Mouse (Mus musculus): ENCODE data around the gene H2-DMb1. TPM values are rescaled to one million over a fixed set of nuclear protein-coding genes. Genes with fewer than 3 reads are reported as not detected.

H2-DMb1 gene
- polyA plus RNA-seq, 1 experiment from 2014 or later = not detected

GRCm38 (mm10) chr17:34126826-34127420 is 25.9 kb upstream of the H2-DMb1 start:
- Histone ChIP-seq H3K27ac (replicated peaks) (no peak overlapping the region), H3K4me3 (no peak overlapping the region; the same call in 1 of the 2 replicates), H3K27me3 (no peaks in the 10 kb centered on the region; the same call in 1 of the 2 replicates), H3K4me1 (replicated peaks) (peaks cover 56% of the 10 kb centered on the region), H3K9ac (no peak overlapping the region), H3K9me3 (no peaks in the 10 kb centered on the region), H3K36me3 (no peaks in the 10 kb centered on the region), H3K4me2 (no peak overlapping the region)
- ATAC-seq (ENCODE audit: low read depth) = no peak
- 35% methylated on average over 9 of the region's 9 CpGs for WGBS

- 28% methylated on average over 6 of the region's 6 CpGs for WGBS
These were observed 25.4 kb upstream of the H2-DMb1 start for GRCm38 (mm10) chr17:34127475-34127874.

GRCm38 (mm10) chr17:34128264-34128937 is 24.5 kb upstream of the H2-DMb1 start:
- Histone ChIP-seq H3K9ac (peak overlapping the region; percentile 52; the same call in 1 of the 2 replicates), H3K4me2 (peak overlapping the region; percentile 17; the same call in 1 of the 2 replicates), H3K9me3 (no peaks in the 10 kb centered on the region), H3K4me3 (0 out of 2 replicates have a peak overlapping the region, but pooled peaks have one; percentile 8), H3K4me1 (replicated peaks) (peaks cover 52% of the 10 kb centered on the region), H3K36me3 (no peaks in the 10 kb centered on the region), H3K27me3 (no peaks in the 10 kb centered on the region; the same call in 1 of the 2 replicates), H3K27ac (replicated peaks) (peak overlapping the region; percentile 46; the same call in 1 of the 2 replicates)
- ATAC-seq (ENCODE audit: low read depth) = no peak
- WGBS = 21% methylated on average over 13 of the region's 13 CpGs

More at GRCm38 (mm10) chr17:34127475-34127874, 25.4 kb upstream of the H2-DMb1 start:
- Histone ChIP-seq H3K4me3 (no peak overlapping the region), H3K9me3 (no peaks in the 10 kb centered on the region), H3K4me1 (replicated peaks) (peaks cover 56% of the 10 kb centered on the region), H3K27ac (replicated peaks) (no peak overlapping the region), H3K4me2 (no peak overlapping the region), H3K9ac (no peak overlapping the region), H3K36me3 (no peaks in the 10 kb centered on the region), H3K27me3 (no peaks in the 10 kb centered on the region; the same call in 1 of the 2 replicates)
- no peak for ATAC-seq (ENCODE audit: low read depth)

GRCm38 (mm10) chr17:34128944-34129791 is 23.7 kb upstream of the H2-DMb1 start:
- Histone ChIP-seq H3K4me1 (replicated peaks) (peaks cover 44% of the 10 kb centered on the region), H3K9me3 (no peaks in the 10 kb centered on the region), H3K4me3 (peak overlapping the region; percentile 8), H3K36me3 (no peaks in the 10 kb centered on the region), H3K27ac (replicated peaks) (peak overlapping the region; percentile 46; the same call in 1 of the 2 replicates), H3K9ac (peak overlapping the region; percentile 52; the same call in 1 of the 2 replicates), H3K27me3 (no peaks in the 10 kb centered on the region; the same call in 1 of the 2 replicates), H3K4me2 (peak overlapping the region; percentile 17; the same call in 1 of the 2 replicates)
- ATAC-seq (ENCODE audit: low read depth) = no peak
- WGBS = 18% methylated on average over 18 of the region's 18 CpGs

- WGBS = 80% methylated on average over 19 of the region's 19 CpGs
- Histone ChIP-seq H3K4me3 (no peak overlapping the region), H3K4me1 (replicated peaks) (peaks cover 35% of the 10 kb centered on the region), H3K4me2 (no peak overlapping the region), H3K9ac (no peak overlapping the region), H3K9me3 (no peaks in the 10 kb centered on the region), H3K27ac (replicated peaks) (no peak overlapping the region), H3K27me3 (no peaks in the 10 kb centered on the region; the same call in 1 of the 2 replicates), H3K36me3 (no peaks in the 10 kb centered on the region)
- ATAC-seq (ENCODE audit: low read depth) = no peak
These were observed 22.6 kb upstream of the H2-DMb1 start for GRCm38 (mm10) chr17:34130073-34130947.

- H3K36me3 ChIP-seq = no peaks in the 10 kb centered on the region
- H3K4me1 ChIP-seq (replicated peaks) = peaks cover 31% of the 10 kb centered on the region
- WGBS = 73% methylated on average over 7 of the region's 7 CpGs
- H3K9ac ChIP-seq = no peak overlapping the region
- ATAC-seq (ENCODE audit: low read depth) = no peak
- peaks cover 9% of the 10 kb centered on the region for H3K27me3 ChIP-seq
- no peak overlapping the region for H3K27ac ChIP-seq (replicated peaks)
- H3K4me2 ChIP-seq = no peak overlapping the region
- H3K4me3 ChIP-seq = no peak overlapping the region
- H3K9me3 ChIP-seq = no peaks in the 10 kb centered on the region
These were observed 21.0 kb upstream of the H2-DMb1 start for GRCm38 (mm10) chr17:34131911-34132310.

GRCm38 (mm10) chr17:34133289-34133688 is 19.6 kb upstream of the H2-DMb1 start:
- Histone ChIP-seq H3K36me3 (no peaks in the 10 kb centered on the region), H3K27me3 (peaks cover 23% of the 10 kb centered on the region), H3K27ac (replicated peaks) (no peak overlapping the region), H3K4me3 (no peak overlapping the region), H3K4me2 (no peak overlapping the region), H3K9me3 (no peaks in the 10 kb centered on the region), H3K9ac (no peak overlapping the region), H3K4me1 (replicated peaks) (peaks cover 19% of the 10 kb centered on the region)
- no peak for ATAC-seq (ENCODE audit: low read depth)
- WGBS = 85% methylated on average over 11 of the region's 11 CpGs

GRCm38 (mm10) chr17:34134451-34134850 is 18.4 kb upstream of the H2-DMb1 start:
- no peak overlapping the region for H3K9ac ChIP-seq
- H3K9me3 ChIP-seq = no peaks in the 10 kb centered on the region
- H3K27me3 ChIP-seq = peaks cover 35% of the 10 kb centered on the region
- no peak for ATAC-seq (ENCODE audit: low read depth)
- H3K4me2 ChIP-seq = no peak overlapping the region
- WGBS = 88% methylated on average over 3 of the region's 3 CpGs
- no peak overlapping the region for H3K27ac ChIP-seq (replicated peaks)
- peaks cover 13% of the 10 kb centered on the region for H3K4me1 ChIP-seq (replicated peaks)
- H3K4me3 ChIP-seq = no peak overlapping the region
- H3K36me3 ChIP-seq = no peaks in the 10 kb centered on the region

GRCm38 (mm10) chr17:34135297-34136224 is 17.3 kb upstream of the H2-DMb1 start:
- 6% methylated on average over 31 of the region's 31 CpGs for WGBS
- ATAC-seq (ENCODE audit: low read depth) = peak; percentile 97
- Histone ChIP-seq H3K4me3 (peak overlapping the region; percentile 37), H3K4me1 (replicated peaks) (peaks cover 20% of the 10 kb centered on the region), H3K9me3 (no peaks in the 10 kb centered on the region), H3K9ac (0 out of 2 replicates have a peak overlapping the region, but pooled peaks have one; percentile 44), H3K27me3 (peaks cover 46% of the 10 kb centered on the region), H3K4me2 (peak overlapping the region; percentile 71), H3K27ac (replicated peaks) (no peak overlapping the region), H3K36me3 (no peaks in the 10 kb centered on the region)

- 72% methylated on average over 7 of the region's 7 CpGs for WGBS
- no peak overlapping the region for H3K9ac ChIP-seq
- H3K9me3 ChIP-seq = no peaks in the 10 kb centered on the region
- H3K4me1 ChIP-seq (replicated peaks) = peaks cover 20% of the 10 kb centered on the region
- H3K27ac ChIP-seq (replicated peaks) = no peak overlapping the region
- no peaks in the 10 kb centered on the region for H3K36me3 ChIP-seq
- peaks cover 60% of the 10 kb centered on the region for H3K27me3 ChIP-seq
- no peak for ATAC-seq (ENCODE audit: low read depth)
- no peak overlapping the region for H3K4me2 ChIP-seq
- no peak overlapping the region for H3K4me3 ChIP-seq
These were observed 15.3 kb upstream of the H2-DMb1 start for GRCm38 (mm10) chr17:34137601-34138000.
